Mouse (Mus musculus): ENCODE measurements around the gene Il18r1. TPM values are rescaled to one million over a fixed set of nuclear protein-coding genes. Genes with fewer than 3 reads are reported as not detected.

The Il18r1 gene
- total RNA-seq, 1 experiment: not detected

- Histone ChIP-seq H3K9ac (ENCODE audit: insufficient read depth, low read depth, low read length, poor library complexity, severe bottlenecking) (no peak overlapping the region), H3K27ac (ENCODE audit: insufficient read depth, low read depth, low read length, poor library complexity, severe bottlenecking) (no peak overlapping the region), H3K4me3 (ENCODE audit: insufficient read depth in 1 of 2, low read depth in 1 of 2, low read length in 2 of 2, poor library complexity in 1 of 2, severe bottlenecking in 1 of 2) (no peak overlapping the region), H3K9me3 (ENCODE audit: control insufficient read depth, insufficient read depth, low read depth, low read length) (no peaks in the 10 kb centered on the region), H3K36me3 (ENCODE audit: control insufficient read depth, insufficient read depth, low read length, poor library complexity, severe bottlenecking) (no peaks in the 10 kb centered on the region), H3K4me1 (ENCODE audit: control insufficient read depth in 2 of 2, insufficient read depth in 2 of 2, low read length in 2 of 2, poor library complexity in 1 of 2) (no peaks in the 10 kb centered on the region)
- TF ChIP-seq ZNF384 (IDR thresholded peaks at IDR 0.05; ENCODE audit: low read depth, low read length) (no peak), HCFC1 (IDR thresholded peaks at IDR 0.05; ENCODE audit: borderline replicate concordance, insufficient read depth, low read length) (no peak), MAFK (IDR thresholded peaks at IDR 0.05; ENCODE audit: insufficient read depth, low read depth, low read length) (no peak), CHD2 (IDR thresholded peaks at IDR 0.05; ENCODE audit: low read depth, low read length) (no peak)
- DNase-seq (ENCODE audit: low read depth, low spot score): no peak
- in situ Hi-C loops (cut with MboI; ENCODE audit: low sequenced_read_pairs in 2 of 2, unreplicated experiment in 2 of 2): no loop called here
Observed at GRCm38 (mm10) chr1:40499708-40500107, 34.4 kb downstream of the Il18r1 start.

- Histone ChIP-seq H3K4me3 (ENCODE audit: insufficient read depth in 1 of 2, low read depth in 1 of 2, low read length in 2 of 2, poor library complexity in 1 of 2, severe bottlenecking in 1 of 2) (no peak overlapping the region), H3K9me3 (ENCODE audit: control insufficient read depth, insufficient read depth, low read depth, low read length) (no peaks in the 10 kb centered on the region), H3K27ac (ENCODE audit: insufficient read depth, low read depth, low read length, poor library complexity, severe bottlenecking) (no peak overlapping the region), H3K9ac (ENCODE audit: insufficient read depth, low read depth, low read length, poor library complexity, severe bottlenecking) (no peak overlapping the region), H3K36me3 (ENCODE audit: control insufficient read depth, insufficient read depth, low read length, poor library complexity, severe bottlenecking) (no peaks in the 10 kb centered on the region), H3K4me1 (ENCODE audit: control insufficient read depth in 2 of 2, insufficient read depth in 2 of 2, low read length in 2 of 2, poor library complexity in 1 of 2) (no peaks in the 10 kb centered on the region)
- in situ Hi-C loops (cut with MboI; ENCODE audit: low sequenced_read_pairs in 2 of 2, unreplicated experiment in 2 of 2): no loop called here
- no peak for DNase-seq (ENCODE audit: low read depth, low spot score)
- no peak for TF ChIP-seq ZC3H11A (IDR thresholded peaks at IDR 0.05; ENCODE audit: borderline replicate concordance, low read depth, low read length)
- no peak for TF ChIP-seq MAFK (IDR thresholded peaks at IDR 0.05; ENCODE audit: insufficient read depth, low read depth, low read length)
- TF ChIP-seq CHD2 (IDR thresholded peaks at IDR 0.05; ENCODE audit: low read depth, low read length): no peak
- TF ChIP-seq HCFC1 (IDR thresholded peaks at IDR 0.05; ENCODE audit: borderline replicate concordance, insufficient read depth, low read length): no peak
- no peak for TF ChIP-seq ZNF384 (IDR thresholded peaks at IDR 0.05; ENCODE audit: low read depth, low read length)
Observed at GRCm38 (mm10) chr1:40501126-40501525, 35.8 kb downstream of the Il18r1 start.

DNA sequence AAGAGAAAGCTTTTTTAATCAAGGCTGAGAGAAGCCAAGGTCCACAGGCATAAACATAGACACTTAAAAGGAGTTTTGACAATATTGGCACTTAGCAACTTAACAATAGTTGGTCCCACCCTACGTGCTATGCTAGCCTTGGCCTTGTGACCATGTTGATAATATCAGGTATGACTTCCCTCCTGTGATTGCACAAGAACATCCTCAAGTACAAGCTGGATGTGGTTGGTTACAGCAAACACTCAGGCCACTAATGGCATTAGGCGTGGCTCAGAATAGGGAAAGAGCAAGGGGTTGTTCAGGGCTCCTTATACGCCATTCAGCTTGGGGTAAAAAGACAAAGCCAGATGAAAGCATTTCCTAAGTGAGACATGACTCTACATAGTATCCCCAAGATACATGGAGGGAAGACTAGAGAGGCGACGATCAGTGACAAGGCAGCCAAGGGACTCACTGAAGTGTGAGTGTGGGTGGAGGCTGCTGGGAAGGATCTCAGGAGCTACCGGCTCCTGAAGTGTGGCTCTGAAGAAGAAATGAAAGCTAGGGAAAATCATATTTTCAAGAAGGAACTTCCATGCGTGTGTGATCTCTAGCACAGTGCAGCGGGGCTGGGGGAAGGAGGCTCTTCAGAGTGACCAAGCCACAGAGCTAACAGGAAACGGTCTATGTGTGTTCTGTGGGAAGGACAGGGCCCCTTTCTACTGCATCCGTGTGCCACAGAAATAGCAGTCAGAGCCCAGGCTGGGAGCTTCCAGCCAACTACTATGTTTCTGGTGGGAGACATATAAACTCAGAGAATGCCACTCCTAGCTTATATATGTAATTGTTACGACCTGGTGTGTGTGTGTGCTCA is 36.4 kb downstream of the Il18r1 start:
- Histone ChIP-seq H3K9me3 (ENCODE audit: control insufficient read depth, insufficient read depth, low read depth, low read length) (no peaks in the 10 kb centered on the region), H3K9ac (ENCODE audit: insufficient read depth, low read depth, low read length, poor library complexity, severe bottlenecking) (no peak overlapping the region), H3K4me1 (ENCODE audit: control insufficient read depth in 2 of 2, insufficient read depth in 2 of 2, low read length in 2 of 2, poor library complexity in 1 of 2) (no peaks in the 10 kb centered on the region), H3K4me3 (ENCODE audit: insufficient read depth in 1 of 2, low read depth in 1 of 2, low read length in 2 of 2, poor library complexity in 1 of 2, severe bottlenecking in 1 of 2) (no peak overlapping the region), H3K36me3 (ENCODE audit: control insufficient read depth, insufficient read depth, low read length, poor library complexity, severe bottlenecking) (no peaks in the 10 kb centered on the region), H3K27ac (ENCODE audit: insufficient read depth, low read depth, low read length, poor library complexity, severe bottlenecking) (no peak overlapping the region)
- in situ Hi-C loops (cut with MboI; ENCODE audit: low sequenced_read_pairs in 2 of 2, unreplicated experiment in 2 of 2): no loop called here
- TF ChIP-seq MAFK (IDR thresholded peaks at IDR 0.05; ENCODE audit: insufficient read depth, low read depth, low read length) (no peak), CHD2 (IDR thresholded peaks at IDR 0.05; ENCODE audit: low read depth, low read length) (no peak), ZNF384 (IDR thresholded peaks at IDR 0.05; ENCODE audit: low read depth, low read length) (no peak), ZC3H11A (IDR thresholded peaks at IDR 0.05; ENCODE audit: borderline replicate concordance, low read depth, low read length) (no peak), HCFC1 (IDR thresholded peaks at IDR 0.05; ENCODE audit: borderline replicate concordance, insufficient read depth, low read length) (no peak)
- DNase-seq (ENCODE audit: low read depth, low spot score): no peak

DNA sequence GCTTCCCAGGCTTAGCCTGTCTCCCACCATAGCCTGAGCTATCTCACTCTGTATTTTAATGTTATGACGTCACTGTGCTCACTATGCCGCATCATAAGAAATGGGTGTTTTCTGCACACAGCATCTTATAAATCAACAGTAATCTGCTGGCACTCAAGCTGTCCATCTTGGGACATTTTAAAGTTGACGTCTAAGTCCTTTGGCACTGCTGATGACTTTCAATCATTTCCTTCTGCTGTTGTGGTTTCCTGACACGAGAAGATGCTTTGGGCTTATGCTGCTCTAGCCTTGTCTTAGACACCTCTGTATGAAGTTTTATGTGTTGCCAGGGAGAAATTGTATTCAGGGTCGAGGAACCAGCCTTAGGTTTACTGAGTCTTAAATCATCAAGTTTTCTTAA is 39.2 kb downstream of the Il18r1 start:
- no peak for DNase-seq (ENCODE audit: low read depth, low spot score)
- no peak overlapping the region for H3K9ac ChIP-seq (ENCODE audit: insufficient read depth, low read depth, low read length, poor library complexity, severe bottlenecking)
- TF ChIP-seq HCFC1 (IDR thresholded peaks at IDR 0.05; ENCODE audit: borderline replicate concordance, insufficient read depth, low read length) (no peak), CHD2 (IDR thresholded peaks at IDR 0.05; ENCODE audit: low read depth, low read length) (no peak), MAFK (IDR thresholded peaks at IDR 0.05; ENCODE audit: insufficient read depth, low read depth, low read length) (no peak)
- H3K27ac ChIP-seq (ENCODE audit: insufficient read depth, low read depth, low read length, poor library complexity, severe bottlenecking): no peak overlapping the region
- no peaks in the 10 kb centered on the region for H3K9me3 ChIP-seq (ENCODE audit: control insufficient read depth, insufficient read depth, low read depth, low read length)
- in situ Hi-C loops (cut with MboI; ENCODE audit: low sequenced_read_pairs in 2 of 2, unreplicated experiment in 2 of 2): no loop called here
- H3K36me3 ChIP-seq (ENCODE audit: control insufficient read depth, insufficient read depth, low read length, poor library complexity, severe bottlenecking): no peaks in the 10 kb centered on the region
- no peak overlapping the region for H3K4me3 ChIP-seq (ENCODE audit: insufficient read depth in 1 of 2, low read depth in 1 of 2, low read length in 2 of 2, poor library complexity in 1 of 2, severe bottlenecking in 1 of 2)
- H3K4me1 ChIP-seq (ENCODE audit: control insufficient read depth in 2 of 2, insufficient read depth in 2 of 2, low read length in 2 of 2, poor library complexity in 1 of 2): no peaks in the 10 kb centered on the region

Measured in ES-E14 (cell line).